Mouse (Mus musculus): ENCODE measurements around the gene Narfl. TPM values are rescaled to one million over a fixed set of nuclear protein-coding genes. Genes with fewer than 3 reads are reported as not detected.

Gene Narfl
- polyA plus RNA-seq, 1 experiment: 31.4 TPM

- Histone ChIP-seq H3K27me3 (ENCODE audit: control insufficient read depth, insufficient read depth, insufficient read length) (no peaks in the 10 kb centered on the region), H3ac (ENCODE audit: control insufficient read depth, insufficient read length) (peak within 1 kb of the TSS; percentile 11), H3K79me2 (ENCODE audit: control insufficient read depth, insufficient read depth) (no peaks in the 10 kb centered on the region), H3K4me3 (peak within 1 kb of the TSS; percentile 47), H3K36me3 (ENCODE audit: control insufficient read depth, insufficient read depth) (no peaks in the 10 kb centered on the region), H3K4me2 (ENCODE audit: low read depth) (peak within 1 kb of the TSS; percentile 93)
- TF ChIP-seq SRF (IDR thresholded peaks at IDR 0.05; ENCODE audit: control insufficient read depth, insufficient read length, low read depth) (no peak), TCF3 (IDR thresholded peaks at IDR 0.05; ENCODE audit: insufficient read length, low read depth) (no peak), CEBPB (IDR thresholded peaks at IDR 0.05; ENCODE audit: insufficient read depth, poor library complexity, severe bottlenecking) (no peak), MYOD1 (IDR thresholded peaks at IDR 0.05; ENCODE audit: control insufficient read depth in 1 of 3, insufficient read length in 2 of 3, low read depth in 2 of 3) (no peak), MAX (IDR thresholded peaks at IDR 0.05; ENCODE audit: low read depth) (no peak), POLR2AphosphoS2 (IDR thresholded peaks at IDR 0.05; ENCODE audit: insufficient read length, low read depth) (no peak), POLR2A (IDR thresholded peaks at IDR 0.05; ENCODE audit: insufficient read length, low read depth) (no peak), TCF12 (IDR thresholded peaks at IDR 0.05; ENCODE audit: insufficient read depth, poor library complexity, severe bottlenecking) (no peak), MYOG (IDR thresholded peaks at IDR 0.05; ENCODE audit: control insufficient read depth in 1 of 3, insufficient read depth in 1 of 3, insufficient read length in 2 of 3, low read depth in 2 of 3) (no peak), REST (IDR thresholded peaks at IDR 0.05; ENCODE audit: insufficient read depth, insufficient read length) (no peak), USF1 (IDR thresholded peaks at IDR 0.05; ENCODE audit: low read depth) (no peak), E2F4 (IDR thresholded peaks at IDR 0.05; ENCODE audit: insufficient read depth) (no peak)
Observed at GRCm38 (mm10) chr17:25795609-25796092, 22.1 kb downstream of the Narfl start, which contains the start of gene AC134908.4. Gene AC134908.4, minus strand, starts transcription at chr17:25795659.

GRCm38 (mm10) chr17:25796211-25796771 lies 22.7 kb downstream of the Narfl start:
- peak overlapping the region; percentile 47 for H3K4me3 ChIP-seq

GRCm38 (mm10) chr17:25796951-25797369 lies 23.4 kb downstream of the Narfl start, which contains the start of gene Metrn:
Gene Metrn, minus strand, starts transcription at chr17:25797136.
- Histone ChIP-seq H3K4me2 (ENCODE audit: low read depth) (peak within 1 kb of the TSS; percentile 93), H3K79me2 (ENCODE audit: control insufficient read depth, insufficient read depth) (no peaks in the 10 kb centered on the region), H3K4me3 (peak within 1 kb of the TSS; percentile 47), H3K36me3 (ENCODE audit: control insufficient read depth, insufficient read depth) (no peaks in the 10 kb centered on the region), H3ac (ENCODE audit: control insufficient read depth, insufficient read length) (peak within 1 kb of the TSS; percentile 11), H3K27me3 (ENCODE audit: control insufficient read depth, insufficient read depth, insufficient read length) (no peaks in the 10 kb centered on the region)
- TF ChIP-seq POLR2AphosphoS2 (IDR thresholded peaks at IDR 0.05; ENCODE audit: insufficient read length, low read depth): peak; percentile 50
- TF ChIP-seq E2F4 (IDR thresholded peaks at IDR 0.05; ENCODE audit: insufficient read depth): peak; percentile 64
- TF ChIP-seq CEBPB (IDR thresholded peaks at IDR 0.05; ENCODE audit: insufficient read depth, poor library complexity, severe bottlenecking): no peak
- TF ChIP-seq POLR2A (IDR thresholded peaks at IDR 0.05; ENCODE audit: insufficient read length, low read depth): peak; percentile 54

More at GRCm38 (mm10) chr17:25796211-25796771, 22.7 kb downstream of the Narfl start:
- no peak for TF ChIP-seq MYOD1 (IDR thresholded peaks at IDR 0.05; ENCODE audit: control insufficient read depth in 1 of 3, insufficient read length in 2 of 3, low read depth in 2 of 3)
- no peak for TF ChIP-seq REST (IDR thresholded peaks at IDR 0.05; ENCODE audit: insufficient read depth, insufficient read length)
- TF ChIP-seq TCF12 (IDR thresholded peaks at IDR 0.05; ENCODE audit: insufficient read depth, poor library complexity, severe bottlenecking): no peak
- TF ChIP-seq TCF3 (IDR thresholded peaks at IDR 0.05; ENCODE audit: insufficient read length, low read depth): no peak
- no peak for TF ChIP-seq E2F4 (IDR thresholded peaks at IDR 0.05; ENCODE audit: insufficient read depth)
- TF ChIP-seq POLR2AphosphoS2 (IDR thresholded peaks at IDR 0.05; ENCODE audit: insufficient read length, low read depth): no peak
- no peak for TF ChIP-seq USF1 (IDR thresholded peaks at IDR 0.05; ENCODE audit: low read depth)
- TF ChIP-seq POLR2A (IDR thresholded peaks at IDR 0.05; ENCODE audit: insufficient read length, low read depth): no peak
- TF ChIP-seq CEBPB (IDR thresholded peaks at IDR 0.05; ENCODE audit: insufficient read depth, poor library complexity, severe bottlenecking): no peak
- TF ChIP-seq MAX (IDR thresholded peaks at IDR 0.05; ENCODE audit: low read depth): no peak
- no peak for TF ChIP-seq SRF (IDR thresholded peaks at IDR 0.05; ENCODE audit: control insufficient read depth, insufficient read length, low read depth)
- TF ChIP-seq MYOG (IDR thresholded peaks at IDR 0.05; ENCODE audit: control insufficient read depth in 1 of 3, insufficient read depth in 1 of 3, insufficient read length in 2 of 3, low read depth in 2 of 3): no peak
- H3K36me3 ChIP-seq (ENCODE audit: control insufficient read depth, insufficient read depth): no peaks in the 10 kb centered on the region
- peak overlapping the region; percentile 11 for H3ac ChIP-seq (ENCODE audit: control insufficient read depth, insufficient read length)
- peak overlapping the region; percentile 93 for H3K4me2 ChIP-seq (ENCODE audit: low read depth)
- H3K79me2 ChIP-seq (ENCODE audit: control insufficient read depth, insufficient read depth): no peaks in the 10 kb centered on the region
- no peaks in the 10 kb centered on the region for H3K27me3 ChIP-seq (ENCODE audit: control insufficient read depth, insufficient read depth, insufficient read length)

GRCm38 (mm10) chr17:25801029-25801428 lies 27.5 kb downstream of the Narfl start:
- Histone ChIP-seq H3K27me3 (ENCODE audit: control insufficient read depth, insufficient read depth, insufficient read length) (no peaks in the 10 kb centered on the region), H3K4me3 (no peak overlapping the region), H3K36me3 (ENCODE audit: control insufficient read depth, insufficient read depth) (no peaks in the 10 kb centered on the region), H3K79me2 (ENCODE audit: control insufficient read depth, insufficient read depth) (no peaks in the 10 kb centered on the region), H3K4me2 (ENCODE audit: low read depth) (no peak overlapping the region), H3ac (ENCODE audit: control insufficient read depth, insufficient read length) (no peak overlapping the region)
- TF ChIP-seq MYOG (IDR thresholded peaks at IDR 0.05; ENCODE audit: control insufficient read depth in 1 of 3, insufficient read depth in 1 of 3, insufficient read length in 2 of 3, low read depth in 2 of 3) (no peak), CEBPB (IDR thresholded peaks at IDR 0.05; ENCODE audit: insufficient read depth, poor library complexity, severe bottlenecking) (no peak), TCF3 (IDR thresholded peaks at IDR 0.05; ENCODE audit: insufficient read length, low read depth) (no peak), E2F4 (IDR thresholded peaks at IDR 0.05; ENCODE audit: insufficient read depth) (no peak)

Data from myocyte (in vitro differentiated cells).